Mouse (Mus musculus) layer of hippocampus, adult 18-20 months (tissue): ENCODE measurements around the gene Diaph2. TPM values are rescaled to one million over a fixed set of nuclear protein-coding genes. Genes with fewer than 3 reads are reported as not detected.

Experiments
- DNase-seq, 2 experiments: peaks; one replicate each; pipeline ENCODE4 v3.0.0; 2022; ENCODE audit warnings: low spot score in 2 of 2
- long read RNA-seq: library from polyadenylated mRNA; stranded (forward); transcript quantifications from one replicate; pipeline ENCODE4 v2.0.0, GENCODE M21; 2021
- total RNA-seq, 2 experiments: library from RNA; stranded (reverse); gene quantifications; 2 replicates each; pipeline ENCODE4 v1.2.3; 2021

The Diaph2 gene
- 10 to 100 TPM; 22.5 to 26.2 TPM for total RNA-seq
- long read RNA-seq, partial matches to known transcripts, result 1 of 1 reads
- long read RNA-seq, other reads (novel, unspliced or antisense), result 0 of 1 reads

DNA sequence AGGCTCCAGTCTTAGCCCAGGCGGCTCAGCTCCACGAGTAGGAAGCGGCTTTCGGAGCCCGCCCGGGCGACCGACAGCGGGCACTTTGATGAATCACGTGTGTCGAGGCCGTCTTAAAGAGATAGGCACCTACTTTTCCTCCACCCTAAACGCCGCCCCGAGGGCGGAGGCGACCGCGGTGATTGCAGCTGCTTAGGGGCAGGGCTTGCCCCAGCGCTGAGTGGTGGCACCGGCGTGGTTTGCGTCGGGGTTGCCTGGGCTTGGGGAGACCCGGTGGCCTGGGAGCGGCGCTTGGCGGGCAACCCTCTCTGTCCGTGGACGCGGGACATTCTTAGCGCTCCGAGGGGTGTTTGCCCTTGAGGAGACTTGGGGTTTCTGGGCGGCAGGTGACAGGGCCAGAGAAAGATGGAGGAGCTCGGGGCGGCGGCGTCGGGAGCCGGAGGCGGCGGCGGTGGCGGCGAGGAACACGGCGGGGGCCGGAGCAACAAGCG lies at the start of gene Diaph2:
Gene Diaph2 (plus strand): TSS at position 172 of the 491 bp plus-strand sequence.
- DNase-seq, result peak; percentile 54 to 73

- no peak for DNase-seq
These were observed 47.8 kb upstream of the Diaph2 start for GRCm38 (mm10) chrX:129701634-129702312.

GRCm38 (mm10) chrX:129709656-129710055 lies 39.9 kb upstream of the Diaph2 start:
- no peak for DNase-seq

GRCm38 (mm10) chrX:129728717-129729220 lies 20.8 kb upstream of the Diaph2 start:
- no peak for DNase-seq

- no peak for DNase-seq
These were observed 13.0 kb upstream of the Diaph2 start for GRCm38 (mm10) chrX:129736562-129736961.

DNA sequence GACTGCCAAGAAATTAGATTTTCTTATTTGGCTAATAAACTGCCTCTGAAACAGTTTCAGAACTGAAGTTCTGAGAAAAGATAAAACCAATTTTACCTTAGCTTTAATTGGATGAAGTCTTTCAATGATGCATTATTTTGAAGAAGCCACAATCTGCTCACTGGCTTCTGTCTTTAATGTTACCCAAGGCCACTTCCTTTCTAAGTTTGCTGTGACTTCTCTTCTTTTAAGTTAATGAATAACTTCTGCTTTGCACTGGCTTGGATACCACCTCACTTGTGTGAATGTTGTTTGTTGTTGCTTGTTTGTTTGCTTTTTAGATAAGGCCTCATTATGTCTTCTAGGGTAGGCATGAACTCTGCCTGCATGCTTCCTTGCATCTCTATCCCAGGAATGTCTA lies 10.3 kb upstream of the Diaph2 start:
- DNase-seq, result no peak

- DNase-seq, result no peak
These were observed 6.6 kb upstream of the Diaph2 start for GRCm38 (mm10) chrX:129742981-129743380.

- DNase-seq, result no peak
These were observed 3.6 kb upstream of the Diaph2 start for GRCm38 (mm10) chrX:129745976-129746375.

GRCm38 (mm10) chrX:129749102-129749501 lies 440 bp upstream of the Diaph2 start:
- no peak for DNase-seq

DNA sequence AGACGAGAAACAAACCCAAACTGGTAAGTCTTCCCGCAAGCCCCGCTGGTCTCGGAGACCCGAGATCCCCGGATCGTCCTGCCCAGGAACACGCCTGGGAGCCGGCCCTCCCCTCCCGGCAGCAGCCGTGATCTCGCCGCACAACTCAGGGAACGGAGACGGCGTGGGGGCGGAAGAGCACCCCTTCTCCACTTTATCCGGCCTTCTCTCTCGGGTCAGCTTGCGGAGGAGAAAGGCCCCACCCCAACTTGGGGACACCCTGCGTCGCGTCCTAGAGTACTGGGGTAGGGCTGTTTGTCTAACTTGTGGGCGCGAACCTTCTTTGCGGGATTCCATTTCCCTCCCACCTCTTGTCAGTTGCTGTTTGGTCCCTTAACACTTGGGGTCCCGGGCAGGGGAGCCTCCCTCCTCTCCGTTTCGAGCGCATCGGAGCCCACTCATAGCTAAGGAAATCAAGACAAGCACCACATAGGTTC lies 590 bp downstream of the Diaph2 start:
- DNase-seq, result no peak

- DNase-seq, result no peak
These were observed 1.1 kb downstream of the Diaph2 start for GRCm38 (mm10) chrX:129750606-129751005.

- no peak for DNase-seq
These were observed 7.1 kb downstream of the Diaph2 start for GRCm38 (mm10) chrX:129756606-129757005.

DNA sequence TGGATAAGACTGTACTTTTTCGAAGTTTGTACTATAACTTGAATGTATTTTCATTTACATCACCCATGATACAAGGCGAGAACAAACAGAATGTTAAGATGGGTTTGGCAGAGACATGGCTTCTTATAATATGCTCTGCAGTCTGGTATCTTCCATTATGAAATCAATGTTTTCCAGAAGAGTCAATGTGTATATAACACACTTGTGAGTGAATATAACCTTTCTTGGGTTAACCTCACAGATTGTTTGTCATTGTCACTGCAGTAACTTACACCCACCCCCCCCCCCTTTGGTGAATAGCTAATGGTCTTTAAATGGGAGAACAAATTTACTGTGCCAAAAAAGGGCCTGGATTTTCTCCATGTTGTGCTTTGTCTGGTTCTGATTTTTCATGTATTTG lies 13.1 kb downstream of the Diaph2 start:
- DNase-seq, result no peak

DNA sequence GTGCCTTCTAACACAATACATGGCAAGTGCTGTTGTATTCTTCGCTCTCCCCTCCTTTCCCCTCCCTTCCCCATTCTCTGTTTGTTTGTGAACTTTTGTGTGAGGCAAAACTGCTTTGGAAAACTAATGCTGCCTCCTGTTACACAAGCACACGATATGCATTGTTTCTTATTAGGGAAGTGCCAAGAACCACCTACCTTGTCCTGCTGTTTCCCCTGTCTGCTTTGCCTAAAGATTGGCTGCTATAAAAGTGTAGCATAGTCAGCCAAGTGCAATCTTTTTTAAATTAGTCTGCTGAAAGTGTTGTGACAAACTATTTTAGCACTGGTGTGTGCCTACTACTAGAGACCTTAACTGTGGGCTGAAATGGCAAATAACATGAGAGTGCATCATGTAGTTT lies 15.8 kb downstream of the Diaph2 start:
- peak; percentile 48 to 76 for DNase-seq

- DNase-seq, result no peak
These were observed 17.3 kb downstream of the Diaph2 start for GRCm38 (mm10) chrX:129766811-129767210.

- no peak for DNase-seq
These were observed 21.1 kb downstream of the Diaph2 start for GRCm38 (mm10) chrX:129770625-129771024.

- no peak for DNase-seq
These were observed 24.2 kb downstream of the Diaph2 start for GRCm38 (mm10) chrX:129773556-129774255.

GRCm38 (mm10) chrX:129774478-129774877 lies 24.9 kb downstream of the Diaph2 start:
- no peak for DNase-seq

GRCm38 (mm10) chrX:129776761-129777160 lies 27.2 kb downstream of the Diaph2 start:
- DNase-seq, result no peak

DNA sequence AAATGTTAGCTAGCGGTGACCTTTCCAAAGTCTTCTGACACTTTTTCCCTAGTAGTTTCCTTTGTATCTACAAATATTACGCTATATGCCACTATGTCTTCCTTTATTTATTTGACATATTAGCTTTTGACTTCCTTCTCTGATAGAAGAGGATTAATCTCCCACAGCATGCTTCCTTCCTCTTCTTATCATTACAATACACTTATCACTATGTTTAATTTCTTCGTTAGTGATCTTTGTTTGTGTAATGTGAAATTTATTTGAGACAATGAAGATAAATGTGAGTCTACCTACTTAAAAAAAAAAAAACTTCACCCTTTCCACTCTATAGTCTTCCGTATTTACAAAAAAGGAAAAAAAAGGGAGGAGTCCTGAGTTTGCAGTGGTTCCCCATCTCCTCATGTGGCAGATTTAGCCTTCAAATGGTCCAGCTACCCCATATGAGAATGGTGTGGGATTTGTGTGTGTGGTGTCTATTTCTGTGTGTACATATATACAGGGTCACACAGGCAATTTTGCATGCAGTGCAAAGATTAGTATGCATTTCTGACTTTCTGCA lies 27.9 kb downstream of the Diaph2 start:
- DNase-seq, result no peak

- no peak for DNase-seq
These were observed 32.3 kb downstream of the Diaph2 start for GRCm38 (mm10) chrX:129781844-129782243.

- DNase-seq, result no peak
These were observed 34.5 kb downstream of the Diaph2 start for GRCm38 (mm10) chrX:129784062-129784461.
